Mouse (Mus musculus) liver, adult 2 months (tissue): ENCODE data around the gene Slc5a2. TPM values are rescaled to one million over a fixed set of nuclear protein-coding genes. Genes with fewer than 3 reads are reported as not detected.
A peak's percentile ranks its signal among the peaks of the same experiment; 100 is the strongest.

Experiments
- DNase-seq: peaks from one replicate; pipeline ENCODE4 v3.0.0-alpha.2; 2011; ENCODE audit warnings: low read depth, low spot score; ENCODE audit errors: extremely low read depth
- H3K27ac ChIP-seq: fragments of 200-500 bp; replicated peaks from 2 replicates; pipeline ENCODE4 v1.5.1; 2012; ENCODE audit warnings: low read depth, mild to moderate bottlenecking, control low read depth, inconsistent platforms, low read length; ENCODE audit not compliant: insufficient read depth
- H3K27me3 ChIP-seq: fragments of 200-500 bp; 2 replicates; pipeline ENCODE4 v1.6.1; 2012; ENCODE audit warnings: mild to moderate bottlenecking, moderate library complexity, low read length, inconsistent platforms; ENCODE audit not compliant: control insufficient read depth, insufficient read depth
- H3K36me3 ChIP-seq: fragments of 200-500 bp; 2 replicates; pipeline ENCODE4 v1.6.1; 2012; ENCODE audit warnings: low read length, inconsistent platforms; ENCODE audit not compliant: control insufficient read depth, insufficient read depth
- H3K4me1 ChIP-seq: fragments of 200-500 bp; 2 replicates; pipeline ENCODE4 v1.6.1; 2011; ENCODE audit warnings: low read length; ENCODE audit not compliant: control insufficient read depth, insufficient read depth
- H3K4me3 ChIP-seq: fragments of 200-500 bp; 2 replicates; pipeline ENCODE4 v1.5.1; 2011; ENCODE audit warnings: low read depth, mild to moderate bottlenecking, control low read depth, low read length, moderate library complexity; ENCODE audit not compliant: insufficient read depth
- H3K79me2 ChIP-seq: fragments of 200-500 bp; 2 replicates; pipeline ENCODE4 v1.6.1; 2012; ENCODE audit warnings: inconsistent platforms, mild to moderate bottlenecking, low read length, moderate library complexity; ENCODE audit not compliant: control insufficient read depth, insufficient read depth
- H3K9ac ChIP-seq: fragments of 200-500 bp; 2 replicates; pipeline ENCODE4 v1.6.1; 2012; ENCODE audit warnings: low read depth, mild to moderate bottlenecking, control low read depth, inconsistent platforms, low read length
- CTCF ChIP-seq: fragments of 200-500 bp; IDR thresholded peaks from 2 replicates; pipeline ENCODE4 v1.5.1; 2011; ENCODE audit warnings: low read depth, low read length, control low read depth
- POLR2A ChIP-seq: fragments of 200-500 bp; IDR thresholded peaks from 2 replicates; pipeline ENCODE4 v1.6.1; 2011; ENCODE audit warnings: low read length, control low read depth; ENCODE audit not compliant: insufficient read depth; ENCODE audit errors: extremely low read depth
- WGBS: fragments of 180-500 bp; shearing (Covaris S2); methylation state at CpG from one replicate; pipeline ENCODE4 v1.1.7; 2018; 5-methylcytosine and 5-hydroxymethylcytosine counted together
- polyA plus RNA-seq: library from polyadenylated mRNA; depleted of rRNA; stranded (reverse); fragments of >200 nt; gene quantifications from 2 replicates; pipeline ENCODE4 v1.2.3, GENCODE M21; 2012; rRNA removed
- total RNA-seq: library from RNA; depleted of rRNA; stranded (reverse); fragments of >200 nt; gene quantifications from 2 replicates; pipeline ENCODE4 v1.2.3, GENCODE M21; 2014; rRNA removed

Gene Slc5a2
- total RNA-seq (0.07 TPM in 1 of 2 replicates, not detected in the other), polyA plus RNA-seq (not detected in 2 replicates)

- no peak within 1 kb of the TSS for H3K9ac ChIP-seq
- no peak within 1 kb of the TSS for H3K4me3 ChIP-seq
- DNase-seq, result no peak
- TF ChIP-seq CTCF, result no peak
- TF ChIP-seq POLR2A, result no peak
- no peaks in the 10 kb centered on the region for H3K27me3 ChIP-seq
- no peaks in the 10 kb centered on the region for H3K4me1 ChIP-seq
- no peaks in the 10 kb centered on the region for H3K79me2 ChIP-seq
- H3K27ac ChIP-seq, result no peak within 1 kb of the TSS
- 83% methylated on average over 6 of the region's 6 CpGs for WGBS
- H3K36me3 ChIP-seq, result no peaks in the 10 kb centered on the region
These were observed at the start of gene Slc5a2 for GRCm38 (mm10) chr7:128265411-128265810. Gene Slc5a2 (plus strand): TSS chr7:128265657.

- no peak for DNase-seq
- Histone ChIP-seq H3K27ac (no peak overlapping the region), H3K36me3 (no peaks in the 10 kb centered on the region), H3K9ac (no peak overlapping the region), H3K27me3 (no peaks in the 10 kb centered on the region), H3K4me3 (no peak overlapping the region), H3K4me1 (no peaks in the 10 kb centered on the region), H3K79me2 (no peaks in the 10 kb centered on the region)
- WGBS, result 75% methylated on average over 4 of the region's 4 CpGs
- no peak for TF ChIP-seq CTCF
- TF ChIP-seq POLR2A, result no peak
These were observed 45.5 kb upstream of the Slc5a2 start for GRCm38 (mm10) chr7:128219952-128220351.

GRCm38 (mm10) chr7:128220936-128221335, 44.5 kb upstream of the Slc5a2 start:
- no peaks in the 10 kb centered on the region for H3K27me3 ChIP-seq
- WGBS, result 81% methylated on average over 3 of the region's 3 CpGs
- no peak overlapping the region for H3K9ac ChIP-seq
- H3K4me3 ChIP-seq, result no peak overlapping the region
- DNase-seq, result no peak
- TF ChIP-seq CTCF (no peak), POLR2A (no peak)
- no peaks in the 10 kb centered on the region for H3K4me1 ChIP-seq
- H3K27ac ChIP-seq, result no peak overlapping the region
- H3K36me3 ChIP-seq, result no peaks in the 10 kb centered on the region
- no peaks in the 10 kb centered on the region for H3K79me2 ChIP-seq

GRCm38 (mm10) chr7:128231741-128232140, 33.7 kb upstream of the Slc5a2 start:
- H3K4me1 ChIP-seq, result peaks cover 14% of the 10 kb centered on the region
- no peaks in the 10 kb centered on the region for H3K36me3 ChIP-seq
- no peak overlapping the region for H3K9ac ChIP-seq
- no peak overlapping the region for H3K27ac ChIP-seq
- no peak overlapping the region for H3K4me3 ChIP-seq
- WGBS, result 47% methylated on average over 8 of the region's 8 CpGs
- no peak for DNase-seq
- TF ChIP-seq CTCF (no peak), POLR2A (no peak)
- H3K27me3 ChIP-seq, result no peaks in the 10 kb centered on the region
- H3K79me2 ChIP-seq, result no peaks in the 10 kb centered on the region

- TF ChIP-seq CTCF (no peak), POLR2A (no peak)
- H3K27ac ChIP-seq, result peak overlapping the region; percentile 35; the same call in 1 of the 2 replicates
- DNase-seq, result no peak
- peaks cover 19% of the 10 kb centered on the region for H3K4me1 ChIP-seq
- H3K27me3 ChIP-seq, result no peaks in the 10 kb centered on the region
- no peaks in the 10 kb centered on the region for H3K36me3 ChIP-seq
- H3K79me2 ChIP-seq, result no peaks in the 10 kb centered on the region
- WGBS, result 89% methylated on average over 2 of the region's 2 CpGs
- no peak overlapping the region for H3K9ac ChIP-seq
- H3K4me3 ChIP-seq, result no peak overlapping the region
These were observed 30.7 kb upstream of the Slc5a2 start for GRCm38 (mm10) chr7:128234796-128235195.

- peak overlapping the region; percentile 61 for H3K27ac ChIP-seq
- H3K9ac ChIP-seq, result no peak overlapping the region
- peaks cover 19% of the 10 kb centered on the region for H3K4me1 ChIP-seq
- no peaks in the 10 kb centered on the region for H3K79me2 ChIP-seq
- TF ChIP-seq CTCF, result no peak
- no peak for TF ChIP-seq POLR2A
- WGBS, result 7% methylated on average over 1 of the region's 1 CpGs
- no peaks in the 10 kb centered on the region for H3K36me3 ChIP-seq
- H3K27me3 ChIP-seq, result no peaks in the 10 kb centered on the region
- DNase-seq, result peak; percentile 95
- no peak overlapping the region for H3K4me3 ChIP-seq
These were observed 30.0 kb upstream of the Slc5a2 start for GRCm38 (mm10) chr7:128235481-128235880.
